Mouse (Mus musculus) limb, embryonic 12.5 days (tissue): Measurements from ENCODE around the gene Nudt21. TPM values are rescaled to one million over a fixed set of nuclear protein-coding genes. Genes with fewer than 3 reads are reported as not detected.
A peak's percentile ranks its signal among the peaks of the same experiment; 100 is the strongest.

ENCODE experiments used
- ATAC-seq: fragments of 200-750 bp; cut with Nextera tagmentation; 2 replicates; pipeline ENCODE4 v1.8.0; 2017; ENCODE audit warnings: low read depth, moderate TSS enrichment; ENCODE audit not compliant: insufficient number of reproducible peaks, insufficient read depth, low FRiP score, low TSS enrichment
- H3K27ac ChIP-seq: fragments of 300-500 bp; sonication (generic); 2 replicates; pipeline ENCODE4 v1.5.1; 2016; ENCODE audit warnings: mild to moderate bottlenecking, moderate library complexity
- H3K27me3 ChIP-seq: fragments of 300-500 bp; sonication (generic); 2 replicates; pipeline ENCODE4 v1.6.1; 2016; ENCODE audit warnings: mild to moderate bottlenecking, moderate library complexity
- H3K36me3 ChIP-seq: fragments of 300-500 bp; sonication (generic); 2 replicates; pipeline ENCODE4 v1.6.1; 2016; ENCODE audit warnings: mild to moderate bottlenecking, moderate library complexity
- H3K4me1 ChIP-seq: fragments of 300-500 bp; sonication (generic); replicated peaks from 2 replicates; pipeline ENCODE4 v1.6.1; 2016
- H3K4me2 ChIP-seq: fragments of 300-500 bp; sonication (generic); 2 replicates; pipeline ENCODE4 v1.6.1; 2016; ENCODE audit warnings: mild to moderate bottlenecking, moderate library complexity
- H3K4me3 ChIP-seq: fragments of 300-500 bp; sonication (generic); replicated peaks from 2 replicates; pipeline ENCODE4 v1.5.1; 2016; ENCODE audit warnings: mild to moderate bottlenecking
- H3K9ac ChIP-seq: fragments of 300-500 bp; sonication (generic); replicated peaks from 2 replicates; pipeline ENCODE4 v1.6.1; 2016; ENCODE audit warnings: mild to moderate bottlenecking, moderate library complexity
- H3K9me3 ChIP-seq: fragments of 300-500 bp; sonication (generic); 2 replicates; pipeline ENCODE4 v1.6.1; 2016; ENCODE audit warnings: mild to moderate bottlenecking, moderate library complexity
- WGBS: fragments of 180-500 bp; shearing (Covaris S2); methylation state at CpG from one replicate; pipeline ENCODE4 v1.1.7; 2016; 5-methylcytosine and 5-hydroxymethylcytosine counted together
- polyA plus RNA-seq: library from polyadenylated mRNA; unstranded; fragments of >200 nt; fragmentation: Nextera tagmentation; extraction: Ambion mirVana; gene quantifications from 2 replicates; pipeline ENCODE4 v1.2.1, GENCODE M21; 2016

The Nudt21 gene
- polyA plus RNA-seq, 1 experiment from 2014 or later, result 148 TPM

GRCm38 (mm10) chr8:93971451-93971850 is 65.4 kb downstream of the Nudt21 start:
- Histone ChIP-seq H3K36me3 (peaks cover 63% of the 10 kb centered on the region), H3K4me3 (no peak overlapping the region), H3K4me1 (peaks cover 11% of the 10 kb centered on the region), H3K27me3 (no peaks in the 10 kb centered on the region), H3K9ac (no peak overlapping the region), H3K27ac (no peak overlapping the region), H3K9me3 (no peaks in the 10 kb centered on the region), H3K4me2 (no peak overlapping the region)
- no peak for ATAC-seq
- WGBS, result 87% methylated on average over 10 of the region's 10 CpGs

- H3K4me3 ChIP-seq, result no peak overlapping the region
- no peaks in the 10 kb centered on the region for H3K9me3 ChIP-seq
- no peaks in the 10 kb centered on the region for H3K27me3 ChIP-seq
- peaks cover 46% of the 10 kb centered on the region for H3K36me3 ChIP-seq
- no peak for ATAC-seq
- no peak overlapping the region for H3K9ac ChIP-seq
- 0 out of 2 replicates have a peak overlapping the region, but pooled peaks have one; percentile 1 for H3K27ac ChIP-seq
- H3K4me1 ChIP-seq, result peaks cover 11% of the 10 kb centered on the region
- no peak overlapping the region for H3K4me2 ChIP-seq
- WGBS, result 66% methylated on average over 7 of the region's 7 CpGs
Measured at GRCm38 (mm10) chr8:93969626-93970340, 67.0 kb downstream of the Nudt21 start.

GRCm38 (mm10) chr8:93968293-93968692 is 68.5 kb downstream of the Nudt21 start:
- no peak overlapping the region for H3K4me3 ChIP-seq
- H3K9ac ChIP-seq, result no peak overlapping the region
- H3K36me3 ChIP-seq, result peaks cover 31% of the 10 kb centered on the region
- H3K27ac ChIP-seq, result no peak overlapping the region
- no peaks in the 10 kb centered on the region for H3K27me3 ChIP-seq
- no peaks in the 10 kb centered on the region for H3K9me3 ChIP-seq
- ATAC-seq, result no peak
- H3K4me2 ChIP-seq, result no peak overlapping the region
- 66% methylated on average over 6 of the region's 6 CpGs for WGBS
- H3K4me1 ChIP-seq, result peaks cover 11% of the 10 kb centered on the region

Other genes starting within 250 kb of the Nudt21 start
- gene Gnao1, start 227.1 kb downstream of the Nudt21 start, polyA plus RNA-seq, result 2.0 and 2.6 TPM in 2 replicates
- 48.1 and 53.1 TPM in 2 replicates for gene Amfr, start 24.2 kb downstream of the Nudt21 start, polyA plus RNA-seq
- gene Ogfod1, start 167 bp upstream of the Nudt21 start, polyA plus RNA-seq, result 14.0 and 16.1 TPM in 2 replicates
- 12.5 and 15.3 TPM in 2 replicates for gene Bbs2, start 61.9 kb upstream of the Nudt21 start, polyA plus RNA-seq
- not detected in 2 replicates for gene Mt4, start 100.2 kb upstream of the Nudt21 start, polyA plus RNA-seq
- gene Mt3, start 115.6 kb upstream of the Nudt21 start, polyA plus RNA-seq, result 0.43 and 0.45 TPM in 2 replicates
- gene Mt2, start 135.6 kb upstream of the Nudt21 start, polyA plus RNA-seq, result 15.1 TPM in 2 replicates
- 43.6 and 53.6 TPM in 2 replicates for gene Mt1, start 142.1 kb upstream of the Nudt21 start, polyA plus RNA-seq
- gene Nup93, start 177.5 kb upstream of the Nudt21 start, polyA plus RNA-seq, result 114 TPM in 2 replicates